Mouse (Mus musculus) retina, postnatal 1 day (tissue): ENCODE measurements at regions not wholly inside any gene's neighbourhood (a gene's known extent, or its start where the extent isn't known, plus 50 kb on each side); places are given as distances from the start of the nearest gene placed in this dataset.
A peak's percentile ranks its signal among the peaks of the same experiment; 100 is the strongest.

ENCODE experiments used
- DNase-seq: peaks from one replicate; pipeline ENCODE4 v3.0.0-alpha.2; 2012

GRCm38 (mm10) chr1:73299978-73300688 is 284.4 kb upstream of the Tnp1 start:
- DNase-seq = no peak

GRCm38 (mm10) chr1:73285342-73285741 is 269.6 kb upstream of the Tnp1 start:
- DNase-seq = no peak

GRCm38 (mm10) chr1:73274480-73274879 is 258.8 kb upstream of the Tnp1 start:
- DNase-seq = peak; percentile 40

- peak; percentile 77 for DNase-seq
Measured at GRCm38 (mm10) chr1:73270787-73271391, 255.2 kb upstream of the Tnp1 start.

GRCm38 (mm10) chr1:73269051-73269755 is 253.5 kb upstream of the Tnp1 start:
- DNase-seq = no peak

GRCm38 (mm10) chr1:73265009-73265408 is 249.3 kb upstream of the Tnp1 start:
- DNase-seq = no peak

- no peak for DNase-seq
Measured at GRCm38 (mm10) chr1:73264245-73264644, 248.5 kb upstream of the Tnp1 start.

- DNase-seq = peak; percentile 12
Measured at GRCm38 (mm10) chr1:73259525-73260098, 243.9 kb upstream of the Tnp1 start.

- no peak for DNase-seq
Measured at GRCm38 (mm10) chr1:73257263-73257662, 241.6 kb upstream of the Tnp1 start.

GRCm38 (mm10) chr1:73251911-73252356 is 236.2 kb upstream of the Tnp1 start:
- peak; percentile 15 for DNase-seq

- no peak for DNase-seq
Measured at GRCm38 (mm10) chr1:73244016-73244415, 228.3 kb upstream of the Tnp1 start.

- DNase-seq = no peak
Measured at GRCm38 (mm10) chr1:73242290-73242689, 226.6 kb upstream of the Tnp1 start.

GRCm38 (mm10) chr1:73236867-73237266 is 221.2 kb upstream of the Tnp1 start:
- DNase-seq = peak; percentile 35

GRCm38 (mm10) chr1:73233636-73234035 is 217.9 kb upstream of the Tnp1 start:
- DNase-seq = no peak

GRCm38 (mm10) chr1:73233041-73233440 is 217.3 kb upstream of the Tnp1 start:
- DNase-seq = no peak

GRCm38 (mm10) chr1:73230611-73231010 is 214.9 kb upstream of the Tnp1 start:
- DNase-seq = no peak

GRCm38 (mm10) chr1:73227246-73227645 is 211.5 kb upstream of the Tnp1 start:
- no peak for DNase-seq

GRCm38 (mm10) chr1:73221863-73222262 is 206.2 kb upstream of the Tnp1 start:
- DNase-seq = no peak

- DNase-seq = no peak
Measured at GRCm38 (mm10) chr1:73214305-73214946, 198.7 kb upstream of the Tnp1 start.

- DNase-seq = no peak
Measured at GRCm38 (mm10) chr1:73207421-73207820, 191.7 kb upstream of the Tnp1 start.

- DNase-seq = no peak
Measured at GRCm38 (mm10) chr1:73205788-73206187, 190.1 kb upstream of the Tnp1 start.

- DNase-seq = no peak
Measured at GRCm38 (mm10) chr1:73200112-73200511, 184.4 kb upstream of the Tnp1 start.

- no peak for DNase-seq
Measured at GRCm38 (mm10) chr1:73190832-73191231, 175.1 kb upstream of the Tnp1 start.
